Mouse (Mus musculus) adrenal gland, postnatal 4 days (tissue): Measurements from ENCODE around the gene Apopt1. TPM values are rescaled to one million over a fixed set of nuclear protein-coding genes. Genes with fewer than 3 reads are reported as not detected.

Experiments
- DNase-seq, 2 experiments: peaks; one replicate each; pipeline ENCODE4 v3.0.0; 2021 to 2022; ENCODE audit warnings: low spot score in 2 of 2, mixed read lengths in 2 of 2
- long read RNA-seq, 2 experiments: library from polyadenylated mRNA; stranded (forward); transcript quantifications; one replicate each; pipeline ENCODE4 v2.0.0; 2021
- total RNA-seq, 2 experiments: library from RNA; stranded (reverse); gene quantifications; 2 replicates each; pipeline ENCODE4 v1.2.3; 2021

Apopt1 gene
- 10 to 100 TPM; 65.4 to 70.1 TPM for total RNA-seq
- long read RNA-seq, experiment 1, transcript Apopt1-201 (5 exons, 1,065 nt) = major isoform, 93 of 121 reads
- long read RNA-seq, experiment 1, partial matches to known transcripts = 13 of 121 reads
- long read RNA-seq, experiment 1, other reads (novel, unspliced or antisense) = 13 of 121 reads
- long read RNA-seq, experiment 2, transcript Apopt1-204 (6 exons, 671 nt) = minor isoform, 5 of 119 reads
- long read RNA-seq, experiment 2, transcript Apopt1-201 (5 exons, 1,065 nt) = major isoform, 93 of 119 reads
- long read RNA-seq, experiment 2, partial matches to known transcripts = 2 of 119 reads
- long read RNA-seq, experiment 2, other reads (novel, unspliced or antisense) = 17 of 119 reads

- DNase-seq = peak; percentile 74 to 83
These were observed at the start of gene Apopt1, which contains the start of gene Bag5 for GRCm38 (mm10) chr12:111713004-111713651. Gene Apopt1, plus strand, starts transcription at chr12:111713261. Gene Bag5, minus strand, starts transcription at chr12:111713257.

- no peak for DNase-seq
These were observed 48.9 kb upstream of the Apopt1 start for GRCm38 (mm10) chr12:111664144-111664634.

GRCm38 (mm10) chr12:111665041-111665880, 47.8 kb upstream of the Apopt1 start:
- no peak for DNase-seq

DNA sequence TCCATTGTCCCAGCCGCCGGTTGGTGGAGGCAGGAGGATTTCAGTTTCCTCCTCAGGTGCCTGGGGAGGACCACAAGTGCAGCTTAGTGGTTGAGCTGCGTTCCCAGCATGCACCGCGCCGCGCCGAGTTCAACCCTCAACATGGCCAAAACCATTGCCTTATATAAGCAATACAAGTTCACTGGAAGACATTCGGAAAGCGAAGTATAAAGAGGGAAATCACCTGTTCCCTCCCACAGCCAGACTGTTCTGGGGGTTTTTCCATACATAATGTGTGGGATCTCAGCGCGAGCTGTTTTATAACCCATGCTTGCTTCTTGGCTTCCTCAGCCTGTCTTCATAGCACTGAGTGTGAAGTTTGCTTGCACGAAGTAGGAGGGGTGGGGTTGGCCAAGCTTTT, 46.7 kb upstream of the Apopt1 start:
- no peak for DNase-seq

GRCm38 (mm10) chr12:111667421-111667820, 45.6 kb upstream of the Apopt1 start:
- no peak for DNase-seq

DNA sequence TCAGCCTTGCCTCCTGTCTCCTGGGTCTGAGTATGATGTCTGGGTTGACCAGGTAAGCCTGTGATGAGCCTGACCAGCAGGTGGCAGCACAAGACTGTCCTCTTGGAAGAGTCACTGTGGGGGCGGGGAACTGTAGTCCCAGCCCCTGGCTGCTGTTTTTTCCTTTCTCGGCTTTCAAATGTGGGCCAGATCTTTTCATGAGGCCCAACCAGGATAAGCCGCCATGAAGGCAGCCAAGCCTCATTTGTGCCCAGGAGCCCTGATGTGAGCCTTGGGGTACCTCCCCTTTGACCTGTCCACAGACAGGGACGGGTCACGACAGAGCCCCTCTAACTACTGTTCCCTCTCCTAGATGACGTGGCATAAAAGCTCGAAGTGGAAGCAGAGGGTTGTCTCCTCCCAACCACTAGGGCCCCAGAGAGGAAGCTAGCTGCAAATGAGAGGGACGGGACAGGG, 44.6 kb upstream of the Apopt1 start:
- peak; percentile 94 to 97 for DNase-seq

- DNase-seq = no peak
These were observed 43.9 kb upstream of the Apopt1 start for GRCm38 (mm10) chr12:111669000-111669788.

- DNase-seq = no peak
These were observed 43.1 kb upstream of the Apopt1 start for GRCm38 (mm10) chr12:111669961-111670360.

DNA sequence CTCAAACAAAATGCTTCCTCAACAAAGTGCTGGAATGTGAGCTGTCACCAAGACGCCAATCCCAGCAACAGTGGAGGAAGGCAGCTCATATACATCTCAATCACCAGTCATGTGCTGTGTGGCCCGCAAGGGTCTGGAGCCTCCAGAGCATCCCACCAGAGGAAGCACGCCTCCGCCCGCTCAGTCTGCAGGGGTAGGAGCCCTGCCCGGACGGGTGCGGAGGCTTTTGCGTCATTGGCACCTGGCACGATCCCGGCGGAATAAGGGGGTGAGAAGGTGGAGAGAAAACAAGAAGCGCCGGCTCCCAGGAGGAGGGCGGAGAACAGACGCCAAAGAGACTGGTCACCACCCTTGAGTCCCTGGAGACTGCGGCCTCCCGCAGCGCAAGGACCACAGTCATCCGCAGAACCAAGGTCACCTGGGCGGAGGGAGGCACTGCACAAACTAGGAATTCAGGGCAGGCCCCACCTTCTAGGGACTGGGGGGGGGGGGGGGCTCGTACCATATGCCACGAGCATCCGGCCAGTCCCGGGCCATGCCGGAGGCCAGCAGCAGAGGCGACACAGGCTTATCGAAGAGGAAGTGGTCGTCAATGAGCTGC, 42.6 kb upstream of the Apopt1 start:
- DNase-seq = no peak

GRCm38 (mm10) chr12:111670976-111671375, 42.1 kb upstream of the Apopt1 start:
- no peak for DNase-seq

GRCm38 (mm10) chr12:111671431-111671902, 41.6 kb upstream of the Apopt1 start:
- DNase-seq = no peak

DNA sequence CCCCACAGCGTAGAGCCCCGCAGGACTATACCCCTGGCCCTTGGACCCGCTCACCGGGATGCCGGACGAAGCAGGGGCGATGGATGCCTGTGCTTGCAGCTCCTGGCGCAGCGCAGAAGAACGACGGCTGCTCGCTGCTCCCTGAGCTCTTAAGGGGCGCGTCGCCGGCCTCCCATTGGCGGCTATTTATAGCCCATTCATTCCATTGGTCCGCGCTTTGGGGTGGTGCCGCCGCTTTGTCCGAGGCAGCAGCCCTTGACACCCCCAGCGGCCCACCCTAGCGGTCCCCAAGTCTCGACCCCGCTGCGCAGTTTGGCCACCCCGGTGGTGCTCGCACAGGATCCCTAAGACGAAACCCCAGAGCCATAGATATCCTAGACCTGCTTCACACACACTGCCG, 40.9 kb upstream of the Apopt1 start, which contains the start of gene Ckb:
Gene Ckb (minus strand): TSS at position 163 of the 400 bp plus-strand sequence.
- DNase-seq = no peak

DNA sequence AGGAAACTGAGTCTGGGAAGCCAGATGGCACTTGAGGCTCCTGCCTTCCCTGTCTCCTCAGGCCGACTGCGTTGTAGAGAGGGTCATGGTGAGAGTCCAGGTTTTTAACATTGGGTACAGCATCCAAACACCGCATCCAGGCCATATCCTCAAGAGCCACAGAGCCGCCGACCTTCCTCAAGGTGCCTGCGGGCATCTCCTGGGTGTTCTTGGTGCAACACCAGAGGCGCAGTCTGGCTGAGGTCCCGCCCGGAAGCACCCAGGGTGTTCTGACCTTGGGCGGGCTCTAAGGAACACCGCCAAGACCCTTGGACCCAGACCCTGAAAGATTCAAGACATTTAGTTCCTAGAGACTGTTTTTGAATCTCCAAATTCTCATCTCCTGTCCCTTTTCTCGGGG, 40.5 kb upstream of the Apopt1 start:
- no peak for DNase-seq

DNA sequence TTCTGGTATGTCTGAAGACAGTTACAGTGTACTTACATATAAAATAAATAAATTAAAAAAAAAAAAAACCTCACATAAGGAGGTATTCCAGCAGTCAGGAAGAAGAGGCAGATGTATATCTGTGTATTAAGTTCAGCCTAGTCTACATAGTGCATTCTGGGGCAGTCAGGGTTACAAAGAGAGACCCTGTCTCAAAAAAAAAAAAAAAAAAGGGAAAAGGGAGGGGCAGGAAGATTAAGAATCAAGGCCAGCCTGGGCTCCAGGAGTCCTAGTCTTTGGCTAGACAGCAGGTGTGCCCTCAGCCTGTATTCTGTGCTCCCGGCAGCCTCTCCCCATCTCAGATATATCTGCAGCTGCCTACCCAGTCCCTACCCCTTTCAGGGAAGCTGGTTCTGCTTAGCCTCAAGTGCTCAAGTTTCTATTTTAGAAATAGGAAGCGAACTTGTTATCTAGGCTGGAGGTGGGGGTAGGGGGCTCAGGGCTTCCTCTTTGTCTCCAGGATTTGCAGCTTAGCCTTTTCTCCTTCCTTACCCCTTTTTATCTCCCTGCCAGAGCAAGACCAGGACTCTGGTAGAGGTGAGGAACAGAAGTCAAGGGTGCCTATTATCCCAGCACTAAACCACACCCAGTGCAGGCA, 38.1 kb upstream of the Apopt1 start:
- DNase-seq = no peak

DNA sequence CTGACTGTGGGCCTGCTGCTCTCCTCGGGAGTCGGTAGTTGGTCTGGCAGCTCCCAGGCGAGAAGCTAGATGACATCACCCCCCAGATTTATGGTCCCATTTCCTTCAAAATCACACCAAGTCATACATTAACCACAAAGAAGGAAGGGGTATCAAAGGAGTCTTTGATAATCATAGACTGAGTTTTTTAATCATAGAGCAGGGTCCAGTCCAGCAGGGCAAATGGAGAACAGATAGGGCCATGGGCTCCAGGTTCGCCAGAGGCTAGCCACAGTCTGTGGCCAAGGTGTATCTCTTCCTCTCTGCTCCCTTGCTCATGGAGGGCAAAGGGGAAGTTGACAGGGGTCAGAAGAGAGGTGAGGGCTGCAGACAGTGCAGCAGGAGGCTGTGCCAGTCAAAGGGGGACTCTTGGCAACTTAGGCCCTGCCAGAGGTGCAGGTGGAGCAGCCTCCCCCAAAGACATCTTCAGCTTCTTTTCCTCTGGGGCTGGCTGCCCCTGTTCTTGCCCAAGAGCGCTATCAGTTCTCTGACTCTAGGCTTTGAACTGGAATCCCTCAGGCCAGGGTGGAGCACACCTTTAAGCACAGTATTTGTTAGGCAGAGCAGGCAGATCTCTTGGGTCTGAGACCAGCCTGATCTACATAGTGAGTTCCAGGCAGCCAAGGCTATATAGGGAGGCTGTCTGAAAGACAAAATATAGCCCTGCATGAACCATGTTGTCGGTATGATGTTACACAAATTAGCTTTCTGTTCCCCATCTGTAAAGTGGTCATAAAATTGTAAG, 37.1 kb upstream of the Apopt1 start:
- no peak for DNase-seq

DNA sequence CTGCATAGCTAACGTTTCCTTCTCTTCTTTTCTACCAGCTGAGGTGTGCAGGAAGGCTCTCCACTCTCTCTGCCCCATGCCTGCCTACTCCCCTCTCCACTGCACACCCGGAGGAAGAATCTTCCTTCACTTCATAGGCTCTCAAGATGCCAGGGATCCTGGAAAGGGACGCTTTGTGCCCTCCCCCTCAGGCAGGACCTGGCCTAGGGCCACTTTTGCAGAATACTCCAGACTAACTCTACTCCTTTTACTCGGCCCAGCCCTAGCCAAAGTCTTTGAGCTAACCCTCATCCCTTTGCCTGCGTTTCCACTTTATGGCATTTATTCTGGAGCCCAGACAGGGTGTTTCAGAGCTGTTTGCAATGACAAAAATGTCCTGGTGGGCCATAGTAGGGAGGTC, 35.6 kb upstream of the Apopt1 start:
- DNase-seq = no peak

- peak; percentile 68 to 71 for DNase-seq
These were observed 35.0 kb upstream of the Apopt1 start, which contains the start of gene Trmt61a for GRCm38 (mm10) chr12:111677882-111678669. Gene Trmt61a, plus strand, starts transcription at chr12:111678105.

DNA sequence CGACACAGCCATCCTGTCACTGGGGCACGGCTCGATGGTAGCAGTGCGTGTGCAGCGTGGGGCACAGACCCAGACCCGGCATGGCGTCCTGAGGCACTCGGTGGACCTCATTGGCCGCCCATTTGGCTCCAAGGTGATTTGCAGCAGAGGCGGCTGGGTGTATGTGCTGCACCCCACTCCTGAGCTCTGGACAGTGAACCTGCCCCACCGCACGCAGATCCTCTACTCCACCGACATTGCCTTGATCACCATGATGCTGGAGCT, 34.5 kb upstream of the Apopt1 start:
- no peak for DNase-seq
